Mouse (Mus musculus) E14TG2a.4 (cell line): ENCODE measurements around the gene Grn.

Source experiments
- H3K27me3 ChIP-seq: 2 replicates; pipeline ENCODE4 v1.6.1; 2014; ENCODE audit warnings: low read length, control low read depth; ENCODE audit not compliant: insufficient read depth
- H3K36me3 ChIP-seq: 2 replicates; pipeline ENCODE4 v1.6.1; 2014; ENCODE audit warnings: low read length, control low read depth; ENCODE audit not compliant: insufficient read depth
- H3K4me1 ChIP-seq: replicated peaks from 2 replicates; pipeline ENCODE4 v1.6.1; 2014; ENCODE audit warnings: low read depth, low read length, control low read depth
- H3K4me3 ChIP-seq: replicated peaks from 2 replicates; pipeline ENCODE4 v1.5.1; 2014; ENCODE audit warnings: mild to moderate bottlenecking, low read length
- H3K9me3 ChIP-seq: 2 replicates; pipeline ENCODE4 v1.6.1; 2014; ENCODE audit warnings: low read length, control low read depth
- CTCF ChIP-seq: conservative IDR thresholded peaks from 2 replicates; pipeline ENCODE4 v1.5.1; 2014; ENCODE audit warnings: low read length
- NANOG ChIP-seq: IDR thresholded peaks from 2 replicates; pipeline ENCODE4 v1.6.1; 2014; ENCODE audit warnings: borderline replicate concordance, low read length, mixed read lengths
- POU5F1 ChIP-seq: IDR thresholded peaks from 2 replicates; pipeline ENCODE4 v1.6.1; 2014; ENCODE audit warnings: low read length, borderline replicate concordance

Gene Grn

DNA sequence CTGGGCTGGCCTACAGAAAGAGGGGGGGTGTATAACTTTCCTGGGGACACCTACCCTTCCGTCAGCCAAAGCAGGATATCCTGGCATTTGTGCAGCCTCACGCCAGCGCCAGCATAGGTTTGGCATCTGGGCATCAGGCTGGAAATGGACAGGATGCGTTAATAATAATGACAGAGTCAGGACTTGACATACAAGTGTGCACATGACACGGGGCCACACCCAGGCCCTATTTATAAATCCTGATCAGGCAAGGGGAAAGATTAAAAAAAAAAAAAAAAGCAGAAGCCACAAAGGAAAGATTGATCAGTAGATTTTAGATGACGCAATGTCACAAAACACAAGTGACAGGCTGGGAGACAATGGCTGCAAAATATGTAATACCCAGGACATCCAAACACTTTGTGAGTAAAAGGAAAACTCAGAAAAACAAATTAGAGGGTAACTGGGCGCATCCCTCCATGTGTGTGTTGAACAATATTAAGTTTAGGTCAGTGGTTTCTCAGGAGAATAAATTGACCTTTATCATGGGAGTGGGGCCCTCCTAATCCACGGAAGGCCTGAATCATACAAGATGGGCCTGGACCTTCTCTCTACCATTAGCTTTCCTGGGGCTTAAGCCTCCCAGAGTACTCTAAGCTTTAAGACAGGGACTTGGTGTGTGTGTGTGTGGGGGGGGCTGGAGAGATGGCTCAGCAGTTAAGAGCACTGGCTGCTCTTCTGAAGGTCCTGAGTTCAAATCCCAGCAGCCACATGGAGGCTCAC, 4.4 kb upstream of the Grn start:
- TF ChIP-seq POU5F1: no peak
- no peak for TF ChIP-seq NANOG
- TF ChIP-seq CTCF: no peak
- H3K4me1 ChIP-seq: peaks cover 32% of the 10 kb centered on the region

DNA sequence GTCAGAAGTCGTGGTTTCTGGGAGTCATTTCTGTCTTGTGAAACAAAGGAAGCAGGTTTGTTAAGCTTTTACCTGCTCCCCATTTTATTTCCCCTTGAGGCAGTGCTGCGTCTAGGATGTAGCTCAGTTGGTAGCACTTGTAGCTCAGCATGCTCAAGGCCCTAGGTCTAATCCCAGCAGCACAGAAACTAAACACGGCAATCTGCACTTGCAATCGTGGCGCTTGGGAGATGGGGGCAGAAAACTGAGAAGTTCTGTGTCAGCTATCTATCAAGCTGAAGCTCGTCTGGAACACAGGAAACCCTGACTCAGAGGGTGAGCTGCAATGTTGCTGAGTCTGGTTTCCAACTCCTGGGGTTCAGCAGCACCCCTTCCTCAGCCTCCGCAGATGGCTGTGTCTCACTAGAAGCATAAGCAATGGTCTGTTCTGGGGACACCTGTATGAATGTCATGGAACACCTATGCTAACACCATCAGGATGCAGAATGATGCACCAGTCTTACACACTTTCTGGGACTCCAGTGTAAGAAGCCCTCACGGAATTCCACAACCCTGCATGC, 1.1 kb upstream of the Grn start:
- H3K36me3 ChIP-seq: peaks cover 18% of the 10 kb centered on the region
- TF ChIP-seq NANOG (no peak), CTCF (no peak), POU5F1 (no peak)

More for the DNA sequence above, 4.4 kb upstream of the Grn start:
- no peaks in the 10 kb centered on the region for H3K36me3 ChIP-seq
- H3K9me3 ChIP-seq: peaks cover 1% of the 10 kb centered on the region
- no peak overlapping the region for H3K4me3 ChIP-seq
- H3K27me3 ChIP-seq: peaks cover 8% of the 10 kb centered on the region; the same call in 1 of the 2 replicates

DNA sequence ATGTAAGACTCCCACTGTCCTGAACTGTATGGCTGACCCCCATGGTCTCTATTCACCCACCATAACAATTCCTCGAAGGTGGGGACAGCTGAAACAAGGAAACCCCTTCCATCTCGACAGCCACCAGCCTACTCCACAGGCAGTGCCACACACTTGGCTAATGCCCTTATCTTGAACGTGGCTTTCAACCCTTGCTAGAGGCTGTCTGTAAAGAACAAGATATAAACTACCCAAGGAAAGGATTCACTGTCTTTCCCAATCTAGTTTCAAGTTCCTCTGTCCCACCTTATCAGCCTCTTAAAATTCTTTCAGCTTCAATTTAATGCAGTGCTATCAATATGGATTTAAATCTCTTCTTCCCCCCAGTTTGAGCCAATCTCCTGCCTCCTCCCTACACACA, 564 bp upstream of the Grn start:
- Histone ChIP-seq H3K36me3 (peaks cover 23% of the 10 kb centered on the region), H3K27me3 (no peaks in the 10 kb centered on the region), H3K9me3 (no peaks in the 10 kb centered on the region), H3K4me3 (peak overlapping the region; percentile 89), H3K4me1 (peaks cover 62% of the 10 kb centered on the region)
- no peak for TF ChIP-seq CTCF
- no peak for TF ChIP-seq NANOG
- no peak for TF ChIP-seq POU5F1

More for the DNA sequence above, 1.1 kb upstream of the Grn start:
- Histone ChIP-seq H3K4me3 (peak overlapping the region; percentile 89), H3K4me1 (peaks cover 60% of the 10 kb centered on the region), H3K27me3 (no peaks in the 10 kb centered on the region), H3K9me3 (no peaks in the 10 kb centered on the region)

DNA sequence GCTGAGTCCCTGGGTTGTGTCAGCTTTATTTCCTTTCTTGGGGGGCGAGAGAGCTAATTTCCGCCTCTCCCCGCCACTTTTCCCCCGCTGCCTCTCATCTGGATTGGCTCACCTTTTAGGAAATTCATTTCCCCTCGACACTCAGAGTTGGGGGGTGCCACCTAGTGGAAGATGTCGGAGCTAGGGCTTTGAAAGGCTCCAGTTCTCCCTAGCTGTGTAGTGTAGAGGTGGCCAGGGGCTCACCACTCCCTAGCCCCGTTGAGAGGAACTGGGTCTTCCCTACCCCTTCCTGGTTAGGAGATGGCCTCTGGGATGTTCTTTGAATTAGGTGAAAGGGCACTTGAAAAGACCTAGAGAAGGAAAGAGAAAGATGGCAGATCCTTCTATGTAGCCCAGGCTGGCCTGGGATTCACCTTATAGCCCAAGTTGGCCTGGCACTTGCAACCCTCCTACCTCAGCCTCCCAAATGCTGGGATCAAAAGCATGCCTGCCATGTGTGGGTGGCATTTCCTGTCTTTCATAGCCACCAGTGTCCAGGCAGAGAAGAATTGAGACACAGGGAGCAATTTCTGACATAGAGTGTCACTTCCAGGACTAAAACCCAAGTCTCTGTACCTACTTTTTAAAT, 1.0 kb downstream of the Grn start:
- Histone ChIP-seq H3K4me1 (peaks cover 67% of the 10 kb centered on the region), H3K36me3 (peaks cover 39% of the 10 kb centered on the region), H3K9me3 (no peaks in the 10 kb centered on the region), H3K4me3 (peak overlapping the region; percentile 89), H3K27me3 (no peaks in the 10 kb centered on the region)
- no peak for TF ChIP-seq POU5F1
- TF ChIP-seq CTCF: peak; percentile 68

DNA sequence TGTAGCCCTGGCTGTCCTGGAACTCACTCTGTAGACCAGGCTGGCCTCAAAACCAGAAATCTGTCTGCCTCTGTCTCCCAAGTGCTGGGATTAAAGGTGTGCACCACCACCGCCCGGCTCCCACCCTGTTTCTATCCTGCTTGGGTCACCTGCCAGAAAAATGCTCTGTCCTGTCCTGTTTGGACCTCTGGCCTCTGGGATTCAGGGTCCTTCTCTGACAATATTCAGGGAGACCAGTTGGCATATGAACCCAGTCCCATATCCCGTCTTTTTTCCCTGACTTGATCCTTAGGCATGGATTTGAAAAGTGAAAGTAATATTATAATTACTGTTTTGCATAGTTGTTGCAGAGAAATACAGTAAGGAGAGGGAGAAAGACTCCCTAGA, 1.6 kb downstream of the Grn start:
- no peak for TF ChIP-seq NANOG
- no peak for TF ChIP-seq CTCF
- TF ChIP-seq POU5F1: no peak
- H3K4me3 ChIP-seq: no peak overlapping the region; the same call in 1 of the 2 replicates
- H3K36me3 ChIP-seq: peaks cover 45% of the 10 kb centered on the region

DNA sequence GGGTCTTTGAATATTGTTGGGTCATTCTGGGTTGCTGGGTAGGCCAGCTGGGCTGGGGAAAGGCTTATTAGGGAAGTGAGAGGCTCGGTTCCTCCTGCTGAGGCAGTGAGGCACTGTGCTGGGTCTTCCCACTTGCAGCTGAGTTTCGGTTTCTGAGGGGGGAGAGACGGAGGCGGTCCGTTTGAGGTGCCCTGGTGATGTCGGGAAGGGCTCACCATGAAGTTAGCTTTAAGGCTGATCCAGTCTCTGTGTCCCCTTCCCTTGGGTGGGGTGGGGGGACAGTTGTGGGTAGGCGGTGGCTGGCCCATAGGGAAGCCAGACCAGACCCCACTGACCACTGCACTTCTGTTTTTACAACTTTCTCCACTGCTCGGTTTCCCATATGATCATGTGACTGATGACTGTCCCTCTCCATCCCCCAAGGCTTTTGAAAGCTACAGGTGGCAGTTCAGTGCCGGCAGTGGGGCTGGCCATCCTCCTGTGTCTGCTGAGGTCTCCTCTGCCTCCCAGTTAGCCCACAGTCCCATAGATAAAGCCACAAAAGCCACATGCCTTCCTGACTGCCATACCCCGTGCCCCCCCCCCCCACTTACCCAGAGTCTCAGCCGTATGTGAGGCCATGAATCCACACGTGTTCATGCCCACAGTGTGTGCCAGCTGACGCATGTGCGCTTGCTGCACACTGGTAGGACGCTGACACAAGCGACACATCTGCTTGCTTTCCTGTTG, 2.2 kb downstream of the Grn start:
- Histone ChIP-seq H3K4me3 (no peak overlapping the region; the same call in 1 of the 2 replicates), H3K36me3 (peaks cover 45% of the 10 kb centered on the region), H3K4me1 (peaks cover 75% of the 10 kb centered on the region), H3K27me3 (no peaks in the 10 kb centered on the region), H3K9me3 (no peaks in the 10 kb centered on the region)
- no peak for TF ChIP-seq CTCF
- no peak for TF ChIP-seq POU5F1
- TF ChIP-seq NANOG: no peak

More for the DNA sequence above, 1.6 kb downstream of the Grn start:
- Histone ChIP-seq H3K9me3 (no peaks in the 10 kb centered on the region), H3K4me1 (peaks cover 72% of the 10 kb centered on the region), H3K27me3 (no peaks in the 10 kb centered on the region)

DNA sequence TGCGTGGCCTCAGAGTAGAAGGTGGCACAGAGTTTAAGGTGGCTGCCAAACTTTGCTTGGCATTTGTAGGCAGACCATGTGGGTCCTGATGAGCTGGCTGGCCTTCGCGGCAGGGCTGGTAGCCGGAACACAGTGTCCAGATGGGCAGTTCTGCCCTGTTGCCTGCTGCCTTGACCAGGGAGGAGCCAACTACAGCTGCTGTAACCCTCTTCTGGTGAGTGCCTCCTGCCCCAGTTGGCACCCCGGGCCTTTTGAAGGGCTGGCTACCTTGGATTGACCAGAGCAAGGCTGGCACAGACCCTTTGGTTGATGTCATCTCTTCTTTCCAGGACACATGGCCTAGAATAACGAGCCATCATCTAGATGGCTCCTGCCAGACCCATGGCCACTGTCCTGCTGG, 2.8 kb downstream of the Grn start:
- Histone ChIP-seq H3K27me3 (peaks cover 3% of the 10 kb centered on the region; the same call in 1 of the 2 replicates), H3K36me3 (peaks cover 45% of the 10 kb centered on the region), H3K4me1 (peaks cover 74% of the 10 kb centered on the region), H3K9me3 (no peaks in the 10 kb centered on the region), H3K4me3 (no peak overlapping the region)
- TF ChIP-seq CTCF (no peak), NANOG (no peak), POU5F1 (no peak)

DNA sequence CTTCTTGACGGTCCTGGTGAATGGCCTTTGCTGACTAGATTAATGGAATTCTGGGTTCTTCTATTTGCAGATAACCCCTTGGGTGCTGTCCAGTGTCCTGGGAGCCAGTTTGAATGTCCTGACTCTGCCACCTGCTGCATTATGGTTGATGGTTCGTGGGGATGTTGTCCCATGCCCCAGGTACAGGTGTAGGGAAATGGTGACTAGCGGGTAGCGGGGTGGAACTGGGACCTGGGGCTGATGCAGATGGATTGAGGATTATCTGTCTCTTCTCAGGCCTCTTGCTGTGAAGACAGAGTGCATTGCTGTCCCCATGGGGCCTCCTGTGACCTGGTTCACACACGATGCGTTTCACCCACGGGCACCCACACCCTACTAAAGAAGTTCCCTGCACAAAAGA, 3.8 kb downstream of the Grn start:
- Histone ChIP-seq H3K9me3 (no peaks in the 10 kb centered on the region), H3K4me3 (no peak overlapping the region), H3K36me3 (peaks cover 45% of the 10 kb centered on the region), H3K27me3 (peaks cover 12% of the 10 kb centered on the region), H3K4me1 (peaks cover 67% of the 10 kb centered on the region)
- TF ChIP-seq NANOG: no peak
- TF ChIP-seq CTCF: no peak
- no peak for TF ChIP-seq POU5F1

DNA sequence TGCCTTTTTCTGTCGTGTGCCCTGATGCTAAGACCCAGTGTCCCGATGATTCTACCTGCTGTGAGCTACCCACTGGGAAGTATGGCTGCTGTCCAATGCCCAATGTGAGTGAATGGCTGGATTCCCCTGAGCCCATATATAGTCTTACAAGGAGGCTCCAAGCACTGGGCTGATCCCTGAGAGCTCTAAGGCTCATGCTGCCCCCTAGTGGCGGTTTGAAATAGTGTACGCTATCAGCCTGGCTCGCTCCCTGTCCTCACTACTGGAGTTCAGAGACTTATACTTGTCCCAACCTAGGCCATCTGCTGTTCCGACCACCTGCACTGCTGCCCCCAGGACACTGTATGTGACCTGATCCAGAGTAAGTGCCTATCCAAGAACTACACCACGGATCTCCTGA, 4.3 kb downstream of the Grn start:
- no peak overlapping the region for H3K4me3 ChIP-seq
- peaks cover 67% of the 10 kb centered on the region for H3K4me1 ChIP-seq
- H3K9me3 ChIP-seq: no peaks in the 10 kb centered on the region
- TF ChIP-seq POU5F1: no peak
- peak; percentile 75 for TF ChIP-seq CTCF
- no peak for TF ChIP-seq NANOG
- H3K36me3 ChIP-seq: peaks cover 45% of the 10 kb centered on the region
- peaks cover 17% of the 10 kb centered on the region for H3K27me3 ChIP-seq
